Mouse (Mus musculus): ENCODE measurements around the gene Wipf3.

- TF ChIP-seq CHD2 (IDR thresholded peaks at IDR 0.05; ENCODE audit: low read depth, low read length) (no peak), HCFC1 (IDR thresholded peaks at IDR 0.05; ENCODE audit: borderline replicate concordance, insufficient read depth, low read length) (no peak)
Observed at GRCm38 (mm10) chr6:54388690-54389275, 40.6 kb upstream of the Wipf3 start.

All from ES-E14 (cell line).